Mouse (Mus musculus) lung, postnatal 0 days (tissue): Measurements from ENCODE around the gene Fam160a1.

Source experiments
- CTCF ChIP-seq: IDR thresholded peaks from 2 replicates; pipeline ENCODE4 v1.5.1; 2016; ENCODE audit warnings: antibody characterized with exemption, mild to moderate bottlenecking
- EP300 ChIP-seq: IDR thresholded peaks from 2 replicates; pipeline ENCODE4 v1.6.1; 2016; ENCODE audit warnings: antibody characterized with exemption, mild to moderate bottlenecking, control low read depth

GRCm38 (mm10) chr3:85649176-85649575 is 167.9 kb downstream of the Fam160a1 start:
- TF ChIP-seq CTCF (no peak), EP300 (no peak)
